ENCODE assay signal across 11 mouse cellular contexts in the genomic region with DNA sequence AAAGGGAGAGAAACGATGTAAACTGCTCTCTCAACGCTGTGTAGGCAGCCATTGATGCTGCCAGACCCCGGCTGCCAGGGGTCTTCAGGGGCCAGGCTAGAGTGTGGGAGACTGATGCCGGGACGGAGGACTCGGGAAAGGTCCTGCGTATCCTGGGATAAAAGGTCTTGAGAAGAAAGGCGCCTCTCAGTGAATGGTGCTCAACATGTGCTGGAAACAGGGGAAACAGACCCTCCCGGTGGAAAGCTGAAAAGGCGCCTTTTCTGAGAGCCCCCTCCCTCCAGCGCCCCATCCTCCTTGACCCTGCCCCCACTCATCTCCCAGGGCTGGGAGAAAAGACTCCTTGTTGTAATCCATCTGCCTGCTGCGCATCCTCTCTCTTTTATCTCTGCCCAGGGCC.
DNase-seq lines count a peak whose midpoint lies in the region; ATAC-seq and TF ChIP-seq lines count a peak whose summit lies in the region.
"Had no signal": no experiment of that assay in that cellular context is flagged by ENCODE, and none has a peak within 500 bp of the region (broad histone marks: within the 10 kb centered on the region; RNA-seq: fewer than 3 reads in every experiment).

No protein-coding gene starts in this region.

- H3K4me3 ChIP-seq in cerebellum, adult 2 months (replicated peaks; ENCODE audit: insufficient read depth, low read depth, low read length) = peak overlapping the region; percentile 15
- H3K4me3 ChIP-seq in lung, embryonic 15.5 days = peak overlapping the region; percentile 16; the same call in 1 of the 2 replicates
- H3K4me3 ChIP-seq in intestine, embryonic 16.5 days (ENCODE audit: low read length) = no peak overlapping the region
- H3K4me3 ChIP-seq in stomach, embryonic 14.5 days (ENCODE audit: low read depth, low read length) = no peak overlapping the region

- no peaks in the 10 kb centered on the region for H3K4me1 ChIP-seq in cerebellum, adult 2 months (ENCODE audit: control insufficient read depth, insufficient read depth, low read length)
- peaks cover 3% of the 10 kb centered on the region; the same call in 1 of the 2 replicates for H3K4me1 ChIP-seq in lung, embryonic 15.5 days
- peaks cover 8% of the 10 kb centered on the region; the same call in 1 of the 2 replicates for H3K4me1 ChIP-seq in intestine, embryonic 16.5 days (ENCODE audit: control insufficient read depth, insufficient read depth, low read length)
- H3K4me1 ChIP-seq in stomach, embryonic 14.5 days (ENCODE audit: control insufficient read depth, insufficient read depth, low read length) = peaks cover 20% of the 10 kb centered on the region

- no peak overlapping the region for H3K9ac ChIP-seq in lung, embryonic 15.5 days
- H3K9ac ChIP-seq in intestine, embryonic 16.5 days (ENCODE audit: low read depth, low read length) = peak overlapping the region; percentile 32; the same call in 1 of the 2 replicates
- no peak overlapping the region for H3K9ac ChIP-seq in stomach, embryonic 14.5 days (replicated peaks; ENCODE audit: low read depth, low read length)

- H3K4me2 ChIP-seq in lung, embryonic 15.5 days = peak overlapping the region; percentile 38
- peak overlapping the region; percentile 20 for H3K4me2 ChIP-seq in intestine, embryonic 16.5 days (ENCODE audit: low read depth, low read length)
- peak overlapping the region; percentile 14; the same call in 1 of the 2 replicates for H3K4me2 ChIP-seq in stomach, embryonic 14.5 days (replicated peaks; ENCODE audit: low read depth, low read length)
- H3K4me2 ChIP-seq: liver, embryonic 11.5 days had no signal

- H3K27ac ChIP-seq in cerebellum, adult 2 months (ENCODE audit: insufficient read depth, low read length) = no peak overlapping the region
- H3K27ac ChIP-seq in lung, embryonic 15.5 days = no peak overlapping the region
- H3K27ac ChIP-seq in intestine, embryonic 16.5 days (ENCODE audit: low read length) = no peak overlapping the region
- 0 out of 2 replicates have a peak overlapping the region, but pooled peaks have one; percentile 39 for H3K27ac ChIP-seq in stomach, embryonic 14.5 days (ENCODE audit: low read length)

- no peak for TF ChIP-seq POLR2A in cerebellum, adult 2 months (IDR thresholded peaks at IDR 0.05; ENCODE audit: borderline replicate concordance, insufficient read depth, low read length)

- no peak for DNase-seq in cerebellum, adult 2 months
- DNase-seq in cerebellum, adult 9-10 months = no peak
- DNase-seq in lung, adult 18-20 months = no peak
- no peak for DNase-seq in adrenal gland, adult (ENCODE audit: inconsistent age in 2 of 2, low spot score in 1 of 2)
- DNase-seq in spleen, adult 12 weeks (ENCODE audit: low spot score) = no peak
- DNase-seq: cerebellum, adult 11-12 months; right cerebral cortex, postnatal 4 days had no signal

- WGBS in cerebellum, adult 2 months = 14% methylated on average over 12 of the region's 12 CpGs
- WGBS in lung, embryonic 15.5 days = 14% methylated on average over 12 of the region's 12 CpGs
- 40% methylated on average over 12 of the region's 12 CpGs for WGBS in intestine, embryonic 16.5 days
- WGBS in stomach, embryonic 14.5 days = 29% methylated on average over 12 of the region's 12 CpGs

- no peak for TF ChIP-seq CTCF in cerebellum, adult 2 months (IDR thresholded peaks at IDR 0.05; ENCODE audit: borderline replicate concordance, insufficient read depth, low read depth, low read length)

- no peak for ATAC-seq in lung, embryonic 15.5 days (ENCODE audit: borderline replicate concordance, extremely low read depth, low FRiP score, low TSS enrichment)
- ATAC-seq in intestine, embryonic 16.5 days = no peak
- no peak for ATAC-seq in stomach, embryonic 14.5 days (ENCODE audit: insufficient number of reproducible peaks, insufficient read depth, low FRiP score, low read depth)

- no peaks in the 10 kb centered on the region for H3K9me3 ChIP-seq in lung, embryonic 15.5 days
- peaks cover 3% of the 10 kb centered on the region; the same call in 1 of the 2 replicates for H3K9me3 ChIP-seq in intestine, embryonic 16.5 days (ENCODE audit: control insufficient read depth, low read length)
- peaks cover 6% of the 10 kb centered on the region; the same call in 1 of the 2 replicates for H3K9me3 ChIP-seq in stomach, embryonic 14.5 days (ENCODE audit: control insufficient read depth, low read depth, low read length)

- H3K27me3 ChIP-seq in cerebellum, adult 2 months (ENCODE audit: control insufficient read depth, insufficient read depth, low read length) = no peaks in the 10 kb centered on the region
- no peaks in the 10 kb centered on the region for H3K27me3 ChIP-seq in lung, embryonic 15.5 days
- no peaks in the 10 kb centered on the region for H3K27me3 ChIP-seq in intestine, embryonic 16.5 days (replicated peaks; ENCODE audit: control insufficient read depth, insufficient read depth, low read length)
- H3K27me3 ChIP-seq in stomach, embryonic 14.5 days (ENCODE audit: control insufficient read depth, insufficient read depth, low read length) = no peaks in the 10 kb centered on the region

- no peaks in the 10 kb centered on the region for H3K36me3 ChIP-seq in lung, embryonic 15.5 days
- H3K36me3 ChIP-seq in intestine, embryonic 16.5 days (ENCODE audit: control insufficient read depth, insufficient read depth, low read length) = no peaks in the 10 kb centered on the region
- H3K36me3 ChIP-seq in stomach, embryonic 14.5 days (ENCODE audit: control insufficient read depth, insufficient read depth, low read length) = no peaks in the 10 kb centered on the region

Comparison
In these comparisons a context has a peak if more than half of its experiments do, and no peak if none do; other contexts are left out.
1. H3K4me3 ChIP-seq: peak in cerebellum, adult 2 months (single experiment) and lung, embryonic 15.5 days (single experiment); none in intestine, embryonic 16.5 days (single experiment) and stomach, embryonic 14.5 days (single experiment).
2. Peak in every context shown above with its lines, with median percentiles within 50 percentile points of each other: H3K4me2 ChIP-seq.